18 mouse cellular contexts compared by ENCODE assay signal in genomic region chr1:80372010-80372409, GRCm38 (mm10).
"Had no signal": no experiment of that assay in that cellular context is flagged by ENCODE, and none has a peak within 500 bp of the region (broad histone marks: within the 10 kb centered on the region; RNA-seq: fewer than 3 reads in every experiment).

No protein-coding gene starts in this region.

- H3K9ac ChIP-seq: lung, embryonic 14.5 days; midbrain, embryonic 12.5 days; neural tube, embryonic 13.5 days; neural tube, embryonic 15.5 days had no signal

- H3K4me1 ChIP-seq: midbrain, embryonic 10.5 days; midbrain, embryonic 12.5 days; neural tube, embryonic 13.5 days; neural tube, embryonic 15.5 days had no signal

- H3K27ac ChIP-seq: macrophage; midbrain, embryonic 10.5 days; midbrain, embryonic 12.5 days; neural tube, embryonic 13.5 days; neural tube, embryonic 15.5 days had no signal

- ATAC-seq: midbrain, embryonic 16.5 days had no signal

- DNase-seq: lung, adult 18-20 months; lung, embryonic 14.5 days; lung, postnatal 14 days; lung, postnatal 36 days; midbrain, embryonic 14.5 days; retina, postnatal 1 day; right cerebral cortex, adult 18-20 months; right cerebral cortex, postnatal 14 days; thymus, adult 18-20 months; thymus, postnatal 14 days; thymus, postnatal 36 days had no signal

- H3K27me3 ChIP-seq: midbrain, embryonic 12.5 days; neural tube, embryonic 13.5 days; neural tube, embryonic 15.5 days had no signal

- H3K4me3 ChIP-seq: midbrain, embryonic 10.5 days; midbrain, embryonic 12.5 days; myocyte; neural tube, embryonic 13.5 days; neural tube, embryonic 15.5 days had no signal

- H3K9me3 ChIP-seq: midbrain, embryonic 10.5 days; midbrain, embryonic 12.5 days; neural tube, embryonic 13.5 days; neural tube, embryonic 15.5 days had no signal

- H3K4me2 ChIP-seq: lung, embryonic 14.5 days; midbrain, embryonic 12.5 days; neural tube, embryonic 13.5 days; neural tube, embryonic 15.5 days had no signal

- H3K36me3 ChIP-seq: midbrain, embryonic 10.5 days; midbrain, embryonic 12.5 days; neural tube, embryonic 13.5 days; neural tube, embryonic 15.5 days had no signal
